Mouse (Mus musculus) forebrain, embryonic 15.5 days (tissue): Measurements from ENCODE around the gene Neurod2. TPM values are rescaled to one million over a fixed set of nuclear protein-coding genes. Genes with fewer than 3 reads are reported as not detected.

ENCODE experiments used
- ATAC-seq: fragments of 200-750 bp; cut with Nextera tagmentation; replicated peaks from 2 replicates; pipeline ENCODE4 v1.8.0; 2017; ENCODE audit warnings: mild to moderate bottlenecking, moderate TSS enrichment, moderate library complexity
- H3K27ac ChIP-seq: fragments of 300-500 bp; sonication (generic); replicated peaks from 2 replicates; pipeline ENCODE4 v1.5.1; 2015; ENCODE audit warnings: mild to moderate bottlenecking, inconsistent platforms
- H3K27me3 ChIP-seq: fragments of 300-500 bp; sonication (generic); 2 replicates; pipeline ENCODE4 v1.6.1; 2015; ENCODE audit warnings: inconsistent platforms
- H3K36me3 ChIP-seq: fragments of 300-500 bp; sonication (generic); 2 replicates; pipeline ENCODE4 v1.6.1; 2015; ENCODE audit warnings: mild to moderate bottlenecking, inconsistent platforms
- H3K4me1 ChIP-seq: fragments of 300-500 bp; sonication (generic); 2 replicates; pipeline ENCODE4 v1.6.1; 2015; ENCODE audit warnings: inconsistent platforms
- H3K4me2 ChIP-seq: fragments of 300-500 bp; sonication (generic); replicated peaks from 2 replicates; pipeline ENCODE4 v1.6.1; 2015; ENCODE audit warnings: mild to moderate bottlenecking, inconsistent platforms
- H3K4me3 ChIP-seq: fragments of 300-500 bp; sonication (generic); 2 replicates; pipeline ENCODE4 v1.5.1; 2015; ENCODE audit warnings: mild to moderate bottlenecking, inconsistent platforms
- H3K9ac ChIP-seq: fragments of 300-500 bp; sonication (generic); replicated peaks from 2 replicates; pipeline ENCODE4 v1.6.1; 2015; ENCODE audit warnings: mild to moderate bottlenecking, inconsistent platforms
- H3K9me3 ChIP-seq: fragments of 300-500 bp; sonication (generic); 2 replicates; pipeline ENCODE4 v1.6.1; 2016; ENCODE audit warnings: inconsistent platforms
- WGBS: fragments of 180-500 bp; shearing (Covaris S2); methylation state at CpG from one replicate; pipeline ENCODE4 v1.1.7; 2015; ENCODE audit warnings: mixed read lengths; 5-methylcytosine and 5-hydroxymethylcytosine counted together
- polyA plus RNA-seq: library from polyadenylated mRNA; unstranded; fragments of >200 nt; fragmentation: Nextera tagmentation; extraction: Ambion mirVana; gene quantifications from 2 replicates; pipeline ENCODE4 v1.2.1, GENCODE M21; 2015

Gene Neurod2
- polyA plus RNA-seq, 1 experiment from 2014 or later, result 142 TPM

DNA sequence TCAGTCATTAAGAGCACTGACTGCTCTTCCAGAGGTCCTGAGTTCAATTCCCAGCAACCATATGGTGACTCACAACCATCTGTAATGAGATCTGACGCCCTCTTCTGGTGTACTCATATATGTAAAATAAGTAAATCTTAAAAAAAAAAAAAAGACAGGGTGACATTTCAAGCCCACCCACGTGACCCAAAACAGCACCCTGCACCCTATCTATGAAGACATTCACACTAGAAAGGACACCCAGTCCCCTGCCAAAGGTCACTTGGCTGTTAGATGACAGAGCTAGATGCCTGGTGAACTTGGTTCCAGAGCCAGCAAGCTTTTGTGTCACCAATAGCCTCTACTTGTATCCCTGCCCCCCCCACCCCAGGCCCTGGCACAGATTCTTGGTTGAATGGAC lies 36.4 kb downstream of the Neurod2 start:
- H3K4me1 ChIP-seq, result peaks cover 85% of the 10 kb centered on the region
- no peaks in the 10 kb centered on the region for H3K9me3 ChIP-seq
- H3K27me3 ChIP-seq, result no peaks in the 10 kb centered on the region
- no peak overlapping the region for H3K27ac ChIP-seq
- 53% methylated on average over 2 of the region's 2 CpGs for WGBS
- H3K4me3 ChIP-seq, result no peak overlapping the region
- no peaks in the 10 kb centered on the region for H3K36me3 ChIP-seq
- no peak for ATAC-seq
- H3K9ac ChIP-seq, result no peak overlapping the region
- H3K4me2 ChIP-seq, result no peak overlapping the region

DNA sequence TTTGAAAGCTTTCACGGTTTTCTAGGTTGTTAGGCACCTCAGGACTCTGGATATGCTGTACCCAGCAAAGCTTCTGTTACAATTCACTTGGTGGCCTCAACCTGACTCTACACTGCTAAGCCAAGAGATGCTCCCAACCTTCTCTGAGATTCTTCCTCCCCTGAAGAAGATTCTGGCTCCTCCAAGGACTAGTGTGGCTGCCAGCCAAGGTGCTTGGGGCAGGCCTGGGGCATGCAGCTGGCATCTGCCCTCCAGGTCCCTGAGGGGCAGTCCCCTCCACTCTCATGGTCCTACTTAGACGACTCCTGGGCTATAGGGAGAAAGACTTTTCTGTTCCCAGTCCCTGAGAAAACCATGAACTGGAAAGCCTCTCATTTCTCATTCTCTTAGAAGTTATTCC lies 38.5 kb downstream of the Neurod2 start:
- H3K4me2 ChIP-seq, result no peak overlapping the region
- H3K36me3 ChIP-seq, result no peaks in the 10 kb centered on the region
- no peaks in the 10 kb centered on the region for H3K27me3 ChIP-seq
- 62% methylated on average over 2 of the region's 2 CpGs for WGBS
- ATAC-seq, result no peak
- no peak overlapping the region for H3K4me3 ChIP-seq
- peak overlapping the region; percentile 95 for H3K27ac ChIP-seq
- H3K9ac ChIP-seq, result no peak overlapping the region
- H3K4me1 ChIP-seq, result peaks cover 85% of the 10 kb centered on the region
- H3K9me3 ChIP-seq, result no peaks in the 10 kb centered on the region

DNA sequence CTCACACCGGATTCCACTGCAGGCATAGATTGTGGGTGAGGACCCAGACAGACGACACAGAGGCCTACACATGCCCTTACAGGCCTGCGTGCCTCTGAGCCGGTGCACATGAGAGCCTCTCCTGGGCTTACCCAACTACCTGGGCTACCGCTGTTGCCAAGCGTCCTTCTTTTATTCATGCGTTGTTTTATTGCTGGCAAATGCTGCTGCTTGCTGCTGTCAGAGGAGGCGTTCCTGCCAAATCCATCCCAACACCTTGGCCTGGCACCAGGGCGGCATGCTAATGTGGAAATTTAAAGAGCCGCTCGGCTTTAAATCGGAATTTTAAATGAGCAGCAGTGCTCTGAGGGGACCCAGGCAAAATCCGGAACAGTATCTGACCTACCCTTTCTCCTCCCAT lies 39.6 kb downstream of the Neurod2 start:
- H3K36me3 ChIP-seq, result no peaks in the 10 kb centered on the region
- H3K9me3 ChIP-seq, result no peaks in the 10 kb centered on the region
- no peak; the same call in 1 of the 2 replicates for ATAC-seq
- no peak overlapping the region for H3K4me3 ChIP-seq
- no peak overlapping the region; the same call in 1 of the 2 replicates for H3K4me2 ChIP-seq
- H3K27ac ChIP-seq, result peak overlapping the region; percentile 95
- peaks cover 83% of the 10 kb centered on the region for H3K4me1 ChIP-seq
- no peaks in the 10 kb centered on the region for H3K27me3 ChIP-seq
- H3K9ac ChIP-seq, result no peak overlapping the region
- WGBS, result 12% methylated on average over 13 of the region's 13 CpGs

DNA sequence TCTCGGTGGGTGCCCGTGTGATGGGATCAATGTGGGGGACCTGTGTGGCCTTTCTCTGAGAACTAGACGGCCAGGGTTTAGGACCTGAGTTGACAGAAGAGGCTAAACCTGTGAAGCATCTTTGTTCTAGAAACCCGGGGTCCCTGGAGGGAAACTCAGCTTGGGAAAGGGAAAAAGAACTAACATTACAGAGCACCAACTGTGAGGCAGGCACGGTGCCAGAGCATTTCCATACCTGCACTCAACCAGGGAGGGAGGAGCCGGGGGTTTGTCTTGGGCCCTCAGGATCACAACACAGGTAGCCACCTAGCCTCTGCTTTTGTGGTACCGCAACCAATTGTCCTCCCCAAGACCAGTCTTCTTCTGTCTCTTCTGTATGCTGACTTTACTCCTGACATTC lies 41.5 kb downstream of the Neurod2 start:
- 0 out of 2 replicates have a peak overlapping the region, but pooled peaks have one; percentile 3 for H3K9ac ChIP-seq
- no peak for ATAC-seq
- no peak overlapping the region for H3K4me3 ChIP-seq
- H3K27me3 ChIP-seq, result no peaks in the 10 kb centered on the region
- 33% methylated on average over 7 of the region's 7 CpGs for WGBS
- peaks cover 86% of the 10 kb centered on the region for H3K4me1 ChIP-seq
- no peaks in the 10 kb centered on the region for H3K36me3 ChIP-seq
- H3K27ac ChIP-seq, result peak overlapping the region; percentile 95
- peak overlapping the region; percentile 24 for H3K4me2 ChIP-seq
- no peaks in the 10 kb centered on the region for H3K9me3 ChIP-seq

DNA sequence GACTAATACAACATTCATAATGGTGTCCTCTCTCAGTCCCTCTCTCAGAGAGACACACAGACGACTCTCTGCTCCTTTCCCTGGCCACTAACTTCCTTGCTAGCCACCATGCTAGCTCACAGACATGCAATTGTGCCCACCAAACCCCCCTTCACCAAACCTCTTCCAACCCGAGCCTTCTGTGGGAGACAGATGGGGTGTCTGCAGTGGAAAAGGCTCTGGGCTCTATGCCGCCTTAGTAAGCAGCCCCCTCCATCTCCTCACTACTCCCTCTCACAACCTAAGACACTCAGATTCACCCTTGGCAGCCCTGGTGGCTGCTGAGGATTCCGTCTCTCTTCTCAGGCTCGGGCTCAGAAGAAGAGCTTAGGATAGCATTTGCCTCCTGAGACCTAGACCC lies 41.9 kb downstream of the Neurod2 start:
- H3K4me1 ChIP-seq, result peaks cover 90% of the 10 kb centered on the region
- no peak overlapping the region for H3K4me3 ChIP-seq
- H3K36me3 ChIP-seq, result no peaks in the 10 kb centered on the region
- peak; percentile 46 for ATAC-seq
- H3K9ac ChIP-seq, result 0 out of 2 replicates have a peak overlapping the region, but pooled peaks have one; percentile 3
- WGBS, result 31% methylated on average over 5 of the region's 5 CpGs
- no peaks in the 10 kb centered on the region for H3K9me3 ChIP-seq
- H3K27ac ChIP-seq, result peak overlapping the region; percentile 95
- no peaks in the 10 kb centered on the region for H3K27me3 ChIP-seq
- peak overlapping the region; percentile 24 for H3K4me2 ChIP-seq

DNA sequence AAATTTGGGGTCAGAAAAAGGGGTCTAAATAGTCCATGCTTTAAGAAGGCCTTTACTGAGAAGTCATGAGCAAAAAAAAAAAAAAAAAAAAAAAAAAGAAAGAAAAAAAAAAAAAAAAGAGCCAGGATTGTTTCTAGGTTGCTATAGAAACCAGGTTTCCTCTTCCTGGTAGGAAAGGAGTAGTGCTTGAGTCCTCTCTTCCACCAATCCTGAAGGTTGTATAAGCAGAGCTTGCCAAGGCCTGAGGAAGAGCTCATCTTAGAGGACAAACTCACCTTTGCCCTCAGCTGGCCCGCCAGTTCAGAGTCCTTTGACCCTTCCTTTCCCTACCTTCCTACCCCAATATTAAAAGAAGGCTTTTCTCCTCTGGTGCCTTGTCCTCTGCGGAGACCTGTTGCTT lies 44.1 kb downstream of the Neurod2 start:
- no peak overlapping the region for H3K4me2 ChIP-seq
- peaks cover 82% of the 10 kb centered on the region for H3K4me1 ChIP-seq
- H3K9ac ChIP-seq, result no peak overlapping the region
- no peaks in the 10 kb centered on the region for H3K36me3 ChIP-seq
- H3K27ac ChIP-seq, result peak overlapping the region; percentile 97
- no peak overlapping the region for H3K4me3 ChIP-seq
- no peaks in the 10 kb centered on the region for H3K27me3 ChIP-seq
- no peak for ATAC-seq
- H3K9me3 ChIP-seq, result no peaks in the 10 kb centered on the region
- 44% methylated on average over 2 of the region's 2 CpGs for WGBS

DNA sequence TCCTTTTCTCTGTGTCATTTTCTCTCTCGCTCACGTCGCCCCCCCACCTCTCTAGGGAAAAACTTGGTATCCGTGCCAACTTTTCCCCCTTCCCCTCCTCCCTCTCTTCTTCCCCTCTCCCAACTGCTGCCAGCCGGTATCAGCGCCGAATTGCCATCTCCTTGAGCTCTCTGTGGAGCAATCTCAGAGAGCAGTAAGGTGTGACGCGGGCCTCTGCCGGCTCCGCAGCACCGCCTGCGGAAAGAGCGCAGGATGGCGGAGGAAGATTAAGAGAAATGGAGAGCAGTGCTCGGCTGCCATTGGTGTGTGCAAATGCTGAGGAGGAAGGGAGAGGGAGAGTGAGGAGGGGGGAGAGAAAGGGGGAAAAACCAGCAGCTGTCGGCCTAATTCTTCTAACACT lies 45.2 kb downstream of the Neurod2 start:
- Histone ChIP-seq H3K9me3 (no peaks in the 10 kb centered on the region), H3K4me3 (peak overlapping the region; percentile 25), H3K4me2 (peak overlapping the region; percentile 40), H3K27ac (peak overlapping the region; percentile 97), H3K36me3 (peaks cover 5% of the 10 kb centered on the region), H3K9ac (peak overlapping the region; percentile 5; the same call in 1 of the 2 replicates), H3K4me1 (peaks cover 71% of the 10 kb centered on the region), H3K27me3 (no peaks in the 10 kb centered on the region)
- ATAC-seq, result peak; percentile 81
- WGBS, result 0% methylated on average over 14 of the region's 17 CpGs

DNA sequence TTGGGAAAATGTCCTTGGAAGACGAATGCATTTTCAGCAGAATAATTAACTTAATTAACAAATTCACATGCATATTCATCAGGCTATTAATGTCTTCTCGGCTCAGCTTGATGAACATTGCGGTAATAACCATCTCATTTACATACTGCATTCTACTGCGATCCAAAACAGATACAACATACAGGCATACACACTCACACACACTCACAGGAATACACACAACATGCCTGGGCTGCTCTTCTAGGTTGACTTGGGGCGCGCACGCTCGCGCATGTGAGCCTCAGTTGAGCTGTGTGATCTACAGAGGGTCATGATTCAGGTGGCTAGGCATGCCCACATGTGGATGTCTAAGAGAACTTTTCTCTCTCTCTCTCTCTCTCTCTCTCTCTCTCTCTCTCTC lies 45.7 kb downstream of the Neurod2 start:
- Histone ChIP-seq H3K9ac (no peak overlapping the region), H3K27ac (peak overlapping the region; percentile 97), H3K27me3 (no peaks in the 10 kb centered on the region), H3K4me1 (peaks cover 66% of the 10 kb centered on the region), H3K9me3 (no peaks in the 10 kb centered on the region), H3K36me3 (peaks cover 10% of the 10 kb centered on the region), H3K4me3 (no peak overlapping the region), H3K4me2 (peak overlapping the region; percentile 40)
- WGBS, result 9% methylated on average over 9 of the region's 9 CpGs
- ATAC-seq, result peak; percentile 80

Other genes starting within 250 kb of the Neurod2 start
- gene Fbxl20, start 179.2 kb downstream of the Neurod2 start, polyA plus RNA-seq, result 38.4 and 42.0 TPM in 2 replicates
- 70.0 and 75.0 TPM in 2 replicates for gene Med1, start 136.4 kb downstream of the Neurod2 start, polyA plus RNA-seq
- gene Cdk12, start 126.6 kb downstream of the Neurod2 start, polyA plus RNA-seq, result 13.6 and 15.8 TPM in 2 replicates
- 49.6 and 60.4 TPM in 2 replicates for gene Ppp1r1b, start 18.8 kb upstream of the Neurod2 start, polyA plus RNA-seq
- 53.2 and 56.5 TPM in 2 replicates for gene Stard3, start 28.7 kb upstream of the Neurod2 start, polyA plus RNA-seq
- 0.18 and 0.20 TPM in 2 replicates for gene Tcap, start 54.2 kb upstream of the Neurod2 start, polyA plus RNA-seq
- 0.42 and 0.70 TPM in 2 replicates for gene Pnmt, start 56.8 kb upstream of the Neurod2 start, polyA plus RNA-seq
- 6.5 and 7.7 TPM in 2 replicates for gene Pgap3, start 70.8 kb upstream of the Neurod2 start, polyA plus RNA-seq
- 6.1 and 6.2 TPM in 2 replicates for gene Erbb2, start 82.8 kb upstream of the Neurod2 start, polyA plus RNA-seq
- gene Mien1, start 109.3 kb upstream of the Neurod2 start, polyA plus RNA-seq, result 259 and 263 TPM in 2 replicates
- gene Grb7, start 116.7 kb upstream of the Neurod2 start, polyA plus RNA-seq, result 0.42 and 0.61 TPM in 2 replicates
- 0.10 TPM in 1 of 2 replicates, not detected in the other for gene Ikzf3, start 216.4 kb upstream of the Neurod2 start, polyA plus RNA-seq
- gene Zpbp2, start 221.4 kb upstream of the Neurod2 start, polyA plus RNA-seq, result 0.10 TPM in 1 of 2 replicates, not detected in the other